Mouse (Mus musculus): ENCODE data around the gene Kmt2c. TPM values are rescaled to one million over a fixed set of nuclear protein-coding genes. Genes with fewer than 3 reads are reported as not detected.

The Kmt2c gene
- polyA plus RNA-seq (2012; rRNA removed) = 32.9 and 35.1 TPM in 2 replicates

GRCm38 (mm10) chr5:25498346-25498820, at the start of gene Kmt2c:
Gene Kmt2c (minus strand): TSS chr5:25498783.
- DNase-seq (ENCODE audit: low spot score) = peak; percentile 76

- no peak for DNase-seq (ENCODE audit: low spot score)
Measured at GRCm38 (mm10) chr5:25546912-25547311, 48.3 kb upstream of the Kmt2c start.

- DNase-seq (ENCODE audit: low spot score) = no peak
Measured at GRCm38 (mm10) chr5:25544566-25544965, 46.0 kb upstream of the Kmt2c start.

GRCm38 (mm10) chr5:25544061-25544460, 45.5 kb upstream of the Kmt2c start:
- no peak for DNase-seq (ENCODE audit: low spot score)

- no peak for DNase-seq (ENCODE audit: low spot score)
Measured at GRCm38 (mm10) chr5:25541661-25542060, 43.1 kb upstream of the Kmt2c start.

GRCm38 (mm10) chr5:25540921-25541320, 42.3 kb upstream of the Kmt2c start:
- DNase-seq (ENCODE audit: low spot score) = no peak

GRCm38 (mm10) chr5:25540412-25540811, 41.8 kb upstream of the Kmt2c start:
- no peak for DNase-seq (ENCODE audit: low spot score)

GRCm38 (mm10) chr5:25536921-25537409, 38.4 kb upstream of the Kmt2c start:
- DNase-seq (ENCODE audit: low spot score) = no peak

- DNase-seq (ENCODE audit: low spot score) = no peak
Measured at GRCm38 (mm10) chr5:25536451-25536850, 37.9 kb upstream of the Kmt2c start.

- no peak for DNase-seq (ENCODE audit: low spot score)
Measured at GRCm38 (mm10) chr5:25535566-25535965, 37.0 kb upstream of the Kmt2c start.

GRCm38 (mm10) chr5:25533298-25533697, 34.7 kb upstream of the Kmt2c start:
- DNase-seq (ENCODE audit: low spot score) = no peak

- no peak for DNase-seq (ENCODE audit: low spot score)
Measured at GRCm38 (mm10) chr5:25532256-25533147, 33.9 kb upstream of the Kmt2c start.

GRCm38 (mm10) chr5:25530629-25531028, 32.0 kb upstream of the Kmt2c start:
- no peak for DNase-seq (ENCODE audit: low spot score)

- DNase-seq (ENCODE audit: low spot score) = peak; percentile 98
Measured at GRCm38 (mm10) chr5:25529529-25530421, 31.2 kb upstream of the Kmt2c start.

GRCm38 (mm10) chr5:25528851-25529528, 30.4 kb upstream of the Kmt2c start:
- no peak for DNase-seq (ENCODE audit: low spot score)

GRCm38 (mm10) chr5:25527971-25528370, 29.4 kb upstream of the Kmt2c start:
- no peak for DNase-seq (ENCODE audit: low spot score)

GRCm38 (mm10) chr5:25526926-25527325, 28.3 kb upstream of the Kmt2c start:
- no peak for DNase-seq (ENCODE audit: low spot score)

- DNase-seq (ENCODE audit: low spot score) = no peak
Measured at GRCm38 (mm10) chr5:25526116-25526515, 27.5 kb upstream of the Kmt2c start.

GRCm38 (mm10) chr5:25521461-25521860, 22.9 kb upstream of the Kmt2c start:
- no peak for DNase-seq (ENCODE audit: low spot score)

GRCm38 (mm10) chr5:25519820-25520219, 21.2 kb upstream of the Kmt2c start:
- DNase-seq (ENCODE audit: low spot score) = no peak

- no peak for DNase-seq (ENCODE audit: low spot score)
Measured at GRCm38 (mm10) chr5:25517550-25517949, 19.0 kb upstream of the Kmt2c start.

Data from urinary bladder, adult 2 months (tissue).